Mouse (Mus musculus) CH12.LX (cell line): ENCODE data around the gene Pdpk1.
A peak's percentile ranks its signal among the peaks of the same experiment; 100 is the strongest.

Experiments used
- BHLHE40 ChIP-seq: IDR thresholded peaks from 2 replicates; pipeline ENCODE4 v1.6.1; 2011; ENCODE audit warnings: mild to moderate bottlenecking, low read depth, low read length, improper control_type of control experiment
- CTCF ChIP-seq, 2 experiments: IDR thresholded peaks in 1 of 2; conservative IDR thresholded peaks in 1 of 2; 2 replicates each; pipeline ENCODE4 v1.5.1; 2011 to 2012; ENCODE audit warnings: low read depth in 2 of 2, low read length in 2 of 2, improper control_type of control experiment in 1 of 2, inconsistent platforms in 1 of 2, mild to moderate bottlenecking in 1 of 2, moderate library complexity in 1 of 2
- EP300 ChIP-seq: IDR thresholded peaks from 2 replicates; pipeline ENCODE4 v1.6.1; 2011; ENCODE audit warnings: low read length, improper control_type of control experiment
- HCFC1 ChIP-seq: IDR thresholded peaks from 2 replicates; pipeline ENCODE4 v1.6.1; 2012; ENCODE audit warnings: low read depth, mild to moderate bottlenecking, inconsistent platforms, low read length, improper control_type of control experiment
- MAFK ChIP-seq: IDR thresholded peaks from 2 replicates; pipeline ENCODE4 v1.6.1; 2011; ENCODE audit warnings: low read length, improper control_type of control experiment; ENCODE audit not compliant: insufficient replicate concordance
- POLR2A ChIP-seq: IDR thresholded peaks from 2 replicates; pipeline ENCODE4 v1.6.1; 2011; ENCODE audit warnings: low read depth, mild to moderate bottlenecking, improper control_type of control experiment, low read length
- POLR2AphosphoS2 ChIP-seq: IDR thresholded peaks from 2 replicates; pipeline ENCODE4 v1.6.1; 2011; ENCODE audit warnings: low read depth, low read length, improper control_type of control experiment
- SIN3A ChIP-seq: IDR thresholded peaks from 2 replicates; pipeline ENCODE4 v1.6.1; 2012; ENCODE audit warnings: low read length, improper control_type of control experiment, inconsistent platforms
- TBP ChIP-seq: conservative IDR thresholded peaks from 2 replicates; pipeline ENCODE4 v1.6.1; 2011; ENCODE audit warnings: low read depth, low read length, improper control_type of control experiment
- UBTF ChIP-seq: IDR thresholded peaks from 2 replicates; pipeline ENCODE4 v1.6.1; 2012; ENCODE audit warnings: low read depth, mild to moderate bottlenecking, inconsistent platforms, low read length, improper control_type of control experiment, moderate library complexity
- USF2 ChIP-seq: conservative IDR thresholded peaks from 2 replicates; pipeline ENCODE4 v1.6.1; 2011; ENCODE audit warnings: low read depth, low read length, improper control_type of control experiment
- ZC3H11A ChIP-seq: IDR thresholded peaks from 2 replicates; pipeline ENCODE4 v1.6.1; 2012; ENCODE audit warnings: low read depth, mild to moderate bottlenecking, inconsistent platforms, low read length, improper control_type of control experiment
- ZMIZ1 ChIP-seq: IDR thresholded peaks from 2 replicates; pipeline ENCODE4 v1.6.1; 2012; ENCODE audit warnings: low read depth, mild to moderate bottlenecking, inconsistent platforms, low read length, improper control_type of control experiment

DNA sequence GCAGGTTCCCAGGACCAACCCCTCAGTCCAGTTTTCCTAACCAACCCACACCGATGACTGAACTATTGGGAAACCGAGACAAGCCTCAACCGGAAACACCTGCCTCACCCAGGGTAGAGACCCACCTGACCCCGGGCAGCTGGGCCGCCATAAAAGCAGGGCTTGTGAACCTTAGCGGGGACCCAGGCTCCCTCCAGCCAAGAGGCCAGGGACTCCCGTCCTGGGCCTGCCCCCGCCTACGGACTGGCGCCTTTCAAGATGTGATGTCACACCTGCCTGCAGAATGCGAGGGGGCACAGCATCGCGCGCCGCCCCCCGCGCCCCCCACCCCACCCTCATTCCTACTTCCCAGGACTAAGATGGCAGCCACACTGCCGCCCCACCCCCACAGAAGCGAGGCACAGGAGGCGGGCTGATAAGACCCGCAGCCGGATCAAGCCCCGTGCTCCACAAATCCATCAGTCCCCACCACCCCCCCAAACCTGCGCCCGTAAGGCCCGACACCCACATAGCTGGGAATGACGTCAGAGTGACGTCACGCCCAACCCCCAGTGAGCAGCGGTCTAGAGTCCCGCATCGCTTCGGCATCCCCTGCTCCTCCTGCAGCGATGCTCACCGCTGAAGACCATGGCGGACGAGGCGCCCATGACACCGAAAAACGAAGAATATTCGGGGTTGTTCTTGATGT lies 18.0 kb upstream of the Pdpk1 start:
- no peak for TF ChIP-seq POLR2A
- no peak for TF ChIP-seq ZC3H11A
- no peak for TF ChIP-seq USF2
- no peak for TF ChIP-seq TBP
- TF ChIP-seq MAFK = no peak
- TF ChIP-seq HCFC1 = no peak
- TF ChIP-seq CTCF (conservative IDR thresholded peaks at IDR 0.05 in 1 of 2, IDR thresholded peaks at IDR 0.05 in 1 of 2; ENCODE audit: low read depth in 2 of 2, low read length in 2 of 2) = no peak
- TF ChIP-seq EP300 = no peak
- TF ChIP-seq SIN3A = peak; percentile 68; the same call in 1 of the 2 replicates
- no peak for TF ChIP-seq BHLHE40
- no peak for TF ChIP-seq POLR2AphosphoS2
- TF ChIP-seq ZMIZ1 = no peak
- no peak for TF ChIP-seq UBTF
